Mouse (Mus musculus) liver, embryonic 14.5 days (tissue): ENCODE measurements around the gene Atp1a2. TPM values are rescaled to one million over a fixed set of nuclear protein-coding genes. Genes with fewer than 3 reads are reported as not detected.

Source experiments
- ATAC-seq: fragments of 200-750 bp; cut with Nextera tagmentation; 2 replicates; pipeline ENCODE4 v1.8.0; 2017; ENCODE audit warnings: moderate number of reproducible peaks, mild to moderate bottlenecking, moderate library complexity; ENCODE audit not compliant: insufficient read depth
- DNase-seq, 3 experiments: peaks; one replicate each; pipeline ENCODE4 v3.0.0-alpha.2; 2012 to 2013; ENCODE audit warnings: low read depth in 3 of 3, low spot score in 3 of 3
- H3K27ac ChIP-seq: fragments of 300-500 bp; sonication (generic); 2 replicates; pipeline ENCODE4 v1.5.1; 2014; ENCODE audit warnings: moderate library complexity, mild to moderate bottlenecking, control low read depth, inconsistent platforms
- H3K27me3 ChIP-seq: fragments of 300-500 bp; sonication (generic); 2 replicates; pipeline ENCODE4 v1.6.1; 2014; ENCODE audit warnings: mild to moderate bottlenecking, low read length, moderate library complexity; ENCODE audit not compliant: control insufficient read depth, insufficient read depth
- H3K36me3 ChIP-seq: fragments of 300-500 bp; sonication (generic); replicated peaks from 2 replicates; pipeline ENCODE4 v1.6.1; 2014; ENCODE audit warnings: low read depth; ENCODE audit not compliant: control insufficient read depth, insufficient read depth
- H3K4me1 ChIP-seq, 2 experiments: fragments of 200-500 bp in 1 of 2; fragments of 300-500 bp in 1 of 2; sonication (generic) in 1 of 2; replicated peaks; 2 replicates each; pipeline ENCODE4 v1.6.1; 2012 to 2014; ENCODE audit warnings: antibody characterized with exemption in 1 of 2, inconsistent platforms in 1 of 2, low read length in 1 of 2; ENCODE audit not compliant: control insufficient read depth in 2 of 2, insufficient read depth in 2 of 2
- H3K4me2 ChIP-seq: fragments of 300-500 bp; sonication (generic); 2 replicates; pipeline ENCODE4 v1.6.1; 2014; ENCODE audit warnings: low read depth, mild to moderate bottlenecking, control low read depth, moderate library complexity
- H3K4me3 ChIP-seq, 2 experiments: fragments of 200-500 bp in 1 of 2; fragments of 300-500 bp in 1 of 2; sonication (generic) in 1 of 2; 2 replicates each; pipeline ENCODE4 v1.5.1; 2012 to 2014; ENCODE audit warnings: low read depth in 2 of 2, low read length in 2 of 2, mild to moderate bottlenecking in 2 of 2, control low read depth in 1 of 2, inconsistent platforms in 1 of 2, moderate library complexity in 1 of 2; ENCODE audit not compliant: insufficient read depth in 1 of 2
- H3K9ac ChIP-seq: fragments of 300-500 bp; sonication (generic); replicated peaks from 2 replicates; pipeline ENCODE4 v1.6.1; 2014; ENCODE audit warnings: mild to moderate bottlenecking, control low read depth, moderate library complexity
- H3K9me3 ChIP-seq: fragments of 300-500 bp; sonication (generic); 2 replicates; pipeline ENCODE4 v1.6.1; 2016; ENCODE audit warnings: low read length, mixed read lengths; ENCODE audit not compliant: control insufficient read depth
- CTCF ChIP-seq: IDR thresholded peaks from 2 replicates; pipeline ENCODE4 v1.5.1; 2016; ENCODE audit warnings: antibody characterized with exemption, low read depth, control low read depth
- EP300 ChIP-seq: IDR thresholded peaks from 2 replicates; pipeline ENCODE4 v1.6.1; 2016; ENCODE audit warnings: antibody characterized with exemption, low read depth
- WGBS: fragments of 180-500 bp; shearing (Covaris S2); extraction: QIAGEN DNeasy Blood & Tissue Kit; methylation state at CpG from one replicate; pipeline ENCODE4 v1.1.7; 2014; ENCODE audit not compliant: insufficient replicate concordance; 5-methylcytosine and 5-hydroxymethylcytosine counted together
- polyA plus RNA-seq, 2 experiments: library from polyadenylated mRNA; depleted of rRNA in 1 of 2; stranded (reverse) in 1 of 2; unstranded in 1 of 2; fragments of >200 nt; fragmentation: Nextera tagmentation in 1 of 2; extraction: Ambion mirVana in 1 of 2; gene quantifications; 2 replicates each; pipeline versions ENCODE4 v1.2.1 to v1.2.3; 2012 to 2014

The Atp1a2 gene
- polyA plus RNA-seq, 2 experiments: 0.01 to 0.10 TPM

DNA sequence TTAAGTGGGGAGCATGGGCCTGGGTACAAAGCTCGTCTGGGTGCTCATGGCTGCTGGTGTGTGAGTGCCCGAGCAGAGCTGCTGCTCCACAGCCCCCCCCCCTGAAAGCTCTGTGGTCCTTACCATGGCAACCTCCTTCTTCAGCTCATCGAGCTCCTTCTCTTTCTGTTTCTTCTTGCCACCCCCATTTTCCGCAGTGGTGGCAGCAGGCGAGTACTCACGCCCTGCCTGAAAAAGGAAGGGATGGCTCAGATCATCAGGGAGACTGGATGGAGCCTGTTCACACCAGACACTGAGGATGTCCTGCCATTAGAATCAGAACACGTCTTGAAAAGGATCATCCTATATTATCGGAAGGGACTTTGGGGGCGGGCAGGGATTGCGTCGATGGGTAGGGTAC is 4.4 kb downstream of the Atp1a2 start:
- peaks cover 3% of the 10 kb centered on the region; the same call in 1 of the 2 replicates for H3K27me3 ChIP-seq
- H3K27ac ChIP-seq: no peak overlapping the region
- no peak overlapping the region for H3K9ac ChIP-seq
- 69% methylated on average over 11 of the region's 11 CpGs for WGBS
- no peaks in the 10 kb centered on the region for H3K36me3 ChIP-seq
- H3K9me3 ChIP-seq: no peaks in the 10 kb centered on the region
- no peak overlapping the region for H3K4me3 ChIP-seq
- no peak for ATAC-seq
- no peak for DNase-seq
- no peaks in the 10 kb centered on the region for H3K4me1 ChIP-seq
- H3K4me2 ChIP-seq: no peak overlapping the region
- TF ChIP-seq CTCF (no peak), EP300 (no peak)

DNA sequence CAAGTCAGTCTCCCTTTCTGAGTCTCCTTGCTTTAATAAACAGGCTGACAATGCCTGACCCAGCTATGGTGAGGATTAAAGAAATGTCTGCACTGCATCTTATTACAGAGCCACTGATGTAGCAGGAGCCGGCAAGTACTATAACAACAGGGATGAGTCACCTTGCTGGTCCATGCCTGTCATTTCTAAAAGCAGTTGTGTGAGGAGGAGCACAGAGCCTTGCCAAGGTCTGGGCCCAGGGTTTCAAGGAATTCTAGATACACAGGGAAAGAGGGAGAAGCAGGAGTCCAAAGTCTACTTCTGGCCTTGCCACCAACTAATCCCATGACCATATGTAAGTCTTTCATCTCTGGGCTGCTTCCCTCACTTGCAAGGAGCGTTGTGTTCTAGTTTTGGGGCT is 5.0 kb downstream of the Atp1a2 start:
- no peak overlapping the region for H3K27ac ChIP-seq
- H3K36me3 ChIP-seq: no peaks in the 10 kb centered on the region
- H3K9ac ChIP-seq: no peak overlapping the region
- H3K4me1 ChIP-seq: no peaks in the 10 kb centered on the region
- WGBS: 72% methylated on average over 2 of the region's 2 CpGs
- H3K27me3 ChIP-seq: peaks cover 2% of the 10 kb centered on the region; the same call in 1 of the 2 replicates
- no peak overlapping the region for H3K4me3 ChIP-seq
- no peak overlapping the region for H3K4me2 ChIP-seq
- TF ChIP-seq CTCF (no peak), EP300 (no peak)
- DNase-seq (no peak), ATAC-seq (no peak)
- H3K9me3 ChIP-seq: no peaks in the 10 kb centered on the region

DNA sequence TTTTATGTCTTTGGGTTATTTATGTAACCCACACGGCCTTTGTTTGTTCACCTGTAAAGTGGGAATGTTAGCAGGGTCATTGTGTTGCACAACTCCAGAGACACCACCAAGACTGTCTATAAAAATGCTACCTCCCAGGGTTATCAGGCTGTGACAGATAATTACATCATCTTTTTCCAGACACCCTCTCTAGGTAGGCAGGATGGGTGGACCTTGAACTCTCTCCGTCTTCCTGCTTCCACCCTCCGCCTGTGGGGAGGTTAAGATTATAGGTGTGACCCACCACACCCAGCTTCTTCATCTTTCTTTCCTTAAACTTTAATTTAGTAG is 8.3 kb downstream of the Atp1a2 start:
- Histone ChIP-seq H3K36me3 (no peaks in the 10 kb centered on the region), H3K4me1 (no peaks in the 10 kb centered on the region), H3K9ac (no peak overlapping the region), H3K27me3 (no peaks in the 10 kb centered on the region), H3K4me3 (no peak overlapping the region), H3K27ac (no peak overlapping the region), H3K4me2 (no peak overlapping the region), H3K9me3 (no peaks in the 10 kb centered on the region)
- WGBS: 37% methylated on average over 3 of the region's 3 CpGs
- no peak for DNase-seq
- TF ChIP-seq EP300 (no peak), CTCF (no peak)
- no peak for ATAC-seq

DNA sequence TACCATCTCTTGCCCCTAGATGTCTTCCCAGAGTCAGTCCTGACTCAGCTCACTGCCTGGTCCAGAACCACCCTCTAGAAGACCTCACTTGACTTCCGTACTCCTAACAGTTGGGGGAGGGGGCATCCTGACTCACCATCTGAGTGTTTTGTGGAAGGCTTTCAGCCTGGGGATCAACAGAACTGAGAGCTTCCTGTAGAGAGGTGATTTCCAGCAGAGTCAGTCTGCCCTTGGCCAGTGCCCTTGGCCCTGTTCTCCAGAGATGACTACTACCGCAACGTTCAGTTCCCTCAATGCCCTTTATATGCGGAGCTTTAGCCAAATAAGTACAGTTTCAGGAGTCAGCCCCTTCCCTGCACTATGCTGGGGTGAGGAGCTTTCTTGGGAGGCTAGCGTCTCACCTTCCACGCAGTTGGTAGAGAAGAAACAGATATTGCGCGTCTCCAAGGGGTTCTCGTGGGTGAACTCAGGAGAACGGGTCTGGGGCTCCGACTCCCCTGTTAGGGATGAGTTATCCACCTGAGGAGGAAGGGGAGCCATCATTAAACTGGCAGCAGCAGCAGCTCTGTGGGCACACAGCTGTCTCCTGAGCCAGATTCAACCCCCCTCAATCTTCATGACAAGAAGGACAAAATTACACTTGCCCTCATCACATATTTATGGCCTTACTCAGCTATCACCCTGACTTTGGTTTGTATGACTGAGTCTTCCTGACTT is 8.8 kb downstream of the Atp1a2 start:
- no peaks in the 10 kb centered on the region for H3K4me1 ChIP-seq
- no peaks in the 10 kb centered on the region for H3K9me3 ChIP-seq
- no peak overlapping the region for H3K9ac ChIP-seq
- no peaks in the 10 kb centered on the region for H3K27me3 ChIP-seq
- H3K4me3 ChIP-seq: no peak overlapping the region
- no peaks in the 10 kb centered on the region for H3K36me3 ChIP-seq
- WGBS: 71% methylated on average over 11 of the region's 11 CpGs
- DNase-seq: no peak
- TF ChIP-seq EP300: no peak
- no peak for TF ChIP-seq CTCF
- H3K4me2 ChIP-seq: no peak overlapping the region
- no peak overlapping the region for H3K27ac ChIP-seq
- no peak for ATAC-seq

DNA sequence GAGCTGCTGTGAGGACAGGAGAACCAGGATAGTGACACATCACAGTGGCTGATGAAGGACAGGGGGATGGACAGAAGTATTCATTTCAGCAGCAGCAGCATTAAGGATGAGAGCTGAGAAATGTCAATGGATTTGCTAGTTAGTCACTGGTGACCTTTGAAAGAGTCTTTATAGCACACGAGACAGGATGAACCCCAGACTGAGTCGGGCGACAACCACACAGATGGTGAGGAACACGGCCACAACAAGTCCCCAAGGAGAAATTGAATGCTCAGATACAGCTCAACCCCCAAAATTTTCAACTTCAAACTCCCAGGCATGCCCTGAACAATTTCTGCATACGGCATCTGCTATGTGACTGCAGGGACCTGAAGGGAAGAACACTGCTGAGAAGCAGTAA is 11.1 kb downstream of the Atp1a2 start:
- no peak overlapping the region for H3K4me2 ChIP-seq
- H3K27me3 ChIP-seq: no peaks in the 10 kb centered on the region
- no peaks in the 10 kb centered on the region for H3K4me1 ChIP-seq
- H3K9me3 ChIP-seq: no peaks in the 10 kb centered on the region
- DNase-seq (no peak), ATAC-seq (no peak)
- no peak overlapping the region for H3K27ac ChIP-seq
- H3K9ac ChIP-seq: no peak overlapping the region
- no peaks in the 10 kb centered on the region for H3K36me3 ChIP-seq
- 73% methylated on average over 5 of the region's 5 CpGs for WGBS
- no peak overlapping the region for H3K4me3 ChIP-seq
- TF ChIP-seq CTCF (no peak), EP300 (no peak)
